Mouse (Mus musculus) gonadal fat pad, adult 2 months (tissue): ENCODE measurements around the gene Ptprq. TPM values are rescaled to one million over a fixed set of nuclear protein-coding genes. Genes with fewer than 3 reads are reported as not detected.

Source experiments
- DNase-seq: peaks from one replicate; pipeline ENCODE4 v3.0.0-alpha.2; 2012; ENCODE audit warnings: low read depth
- polyA plus RNA-seq: library from polyadenylated mRNA; depleted of rRNA; stranded (reverse); fragments of >200 nt; gene quantifications from 2 replicates; pipeline ENCODE4 v1.2.3, GENCODE M21; 2012; rRNA removed

Gene Ptprq
- polyA plus RNA-seq, 1 experiment = 0.08 TPM

- DNase-seq = no peak
Measured at GRCm38 (mm10) chr10:107488654-107489315, 231.1 kb downstream of the Ptprq start.

DNA sequence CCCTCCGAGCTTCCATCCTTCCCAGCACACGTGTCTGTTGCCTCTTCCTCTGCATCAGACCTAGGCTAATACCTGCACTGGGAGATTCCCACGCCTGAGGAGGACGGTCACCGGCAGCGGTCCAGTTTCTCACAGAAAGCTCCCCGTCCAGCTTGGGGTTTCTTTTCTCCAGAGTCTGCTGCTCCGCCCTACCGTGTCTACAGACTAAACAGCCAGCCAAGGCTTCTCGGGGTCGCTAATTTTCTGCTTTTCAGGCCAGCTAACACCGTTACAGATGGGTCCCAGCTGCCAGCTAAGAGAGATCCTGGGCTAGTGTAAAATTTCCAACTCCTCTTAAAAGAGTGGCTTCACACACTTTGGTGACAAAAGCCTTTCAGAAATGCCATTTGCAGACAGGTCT is 233.1 kb downstream of the Ptprq start:
- no peak for DNase-seq

GRCm38 (mm10) chr10:107485870-107486269 is 234.0 kb downstream of the Ptprq start, which contains the start of gene Myf5:
TSS of gene Myf5 (minus strand) at chr10:107486134.
- DNase-seq = no peak

DNA sequence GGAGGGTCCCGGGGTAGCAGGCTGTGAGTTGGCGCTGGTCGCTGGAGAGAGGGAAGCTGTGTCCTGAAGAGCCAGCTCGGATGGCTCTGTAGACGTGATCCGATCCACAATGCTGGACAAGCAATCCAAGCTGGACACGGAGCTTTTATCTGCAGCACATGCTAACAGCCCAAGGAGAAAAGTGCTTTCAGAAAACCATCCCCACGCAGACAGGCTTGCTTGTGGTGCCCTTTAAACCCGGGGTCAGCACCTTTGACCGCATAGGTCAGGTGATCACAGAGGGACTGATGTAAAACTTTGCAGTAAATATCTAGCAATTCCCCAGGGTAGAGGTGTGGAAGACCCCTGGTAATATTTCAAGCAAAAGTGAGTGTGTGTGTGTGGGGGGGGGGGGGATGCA is 235.8 kb downstream of the Ptprq start:
- DNase-seq = no peak

DNA sequence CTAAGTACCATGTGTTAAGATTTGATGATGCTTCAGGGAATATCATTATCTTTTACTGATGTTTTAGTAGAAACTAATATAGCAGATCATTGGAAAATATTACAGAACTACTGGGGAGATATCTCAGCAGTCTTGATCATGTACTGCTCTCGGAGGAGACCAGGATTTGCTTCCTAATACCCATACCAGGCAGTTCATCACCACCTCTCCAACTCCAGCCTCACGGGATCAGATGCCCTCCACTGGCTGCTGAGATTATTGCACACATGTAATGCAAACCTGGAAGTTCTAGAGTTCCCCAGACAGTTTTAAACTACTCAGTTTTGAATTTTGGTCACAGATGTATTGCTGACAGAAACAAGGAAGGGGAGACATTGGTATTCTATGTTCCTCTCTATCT is 246.4 kb downstream of the Ptprq start:
- DNase-seq = no peak

GRCm38 (mm10) chr10:107471712-107472111 is 248.1 kb downstream of the Ptprq start:
- DNase-seq = no peak

DNA sequence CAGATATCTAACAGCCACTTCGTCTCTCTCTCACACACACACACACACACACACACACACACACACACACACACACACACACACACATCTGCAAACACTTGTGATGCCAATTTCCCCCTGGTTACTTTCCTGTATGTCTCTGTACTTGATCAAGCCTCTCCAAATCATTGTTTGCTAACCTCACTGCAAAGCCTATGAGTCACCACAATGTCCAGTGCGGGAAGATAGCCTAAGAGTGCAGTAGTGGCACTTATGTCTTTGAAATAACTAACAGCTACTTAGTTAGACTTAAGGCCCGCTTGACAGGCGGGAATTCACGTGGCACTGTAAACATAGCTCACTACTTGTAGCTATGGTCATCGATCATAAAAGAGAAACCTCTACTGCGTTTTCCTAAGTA is 252.0 kb downstream of the Ptprq start:
- DNase-seq = no peak

Other genes starting within 250 kb of the Ptprq start
- gene Myf5, start 233.9 kb downstream of the Ptprq start, polyA plus RNA-seq = not detected in 2 replicates
- not detected in 2 replicates for gene Myf6, start 225.3 kb downstream of the Ptprq start, polyA plus RNA-seq
- gene Otogl, start 192.1 kb upstream of the Ptprq start, polyA plus RNA-seq = 0.44 and 0.63 TPM in 2 replicates